8 mouse cellular contexts compared by ENCODE assay signal in genomic region chr13:44907702-44908101, GRCm38 (mm10).
A peak's percentile ranks its signal among the peaks of the same experiment; 100 is the strongest.
DNase-seq lines count a peak whose midpoint lies in the region; ATAC-seq lines count a peak whose summit lies in the region.

No protein-coding gene starts in this region.

- no peaks in the 10 kb centered on the region for H3K9me3 ChIP-seq in forebrain, embryonic 16.5 days (ENCODE audit: control insufficient read depth, low read length)
- no peaks in the 10 kb centered on the region for H3K9me3 ChIP-seq in heart, embryonic 16.5 days (replicated peaks; ENCODE audit: control insufficient read depth, low read length)
- no peaks in the 10 kb centered on the region for H3K9me3 ChIP-seq in lung, embryonic 15.5 days
- H3K9me3 ChIP-seq in stomach, embryonic 14.5 days (ENCODE audit: control insufficient read depth, low read depth, low read length), result no peaks in the 10 kb centered on the region

- H3K4me1 ChIP-seq in forebrain, embryonic 16.5 days (replicated peaks; ENCODE audit: control insufficient read depth, insufficient read depth, low read length), result peaks cover 22% of the 10 kb centered on the region
- peaks cover 37% of the 10 kb centered on the region for H3K4me1 ChIP-seq in heart, embryonic 16.5 days (ENCODE audit: control insufficient read depth, insufficient read depth, low read length)
- peaks cover 38% of the 10 kb centered on the region for H3K4me1 ChIP-seq in lung, embryonic 15.5 days
- H3K4me1 ChIP-seq in stomach, embryonic 14.5 days (ENCODE audit: control insufficient read depth, insufficient read depth, low read length), result peaks cover 21% of the 10 kb centered on the region

- H3K4me3 ChIP-seq in forebrain, embryonic 16.5 days (replicated peaks; ENCODE audit: low read length), result no peak overlapping the region
- no peak overlapping the region for H3K4me3 ChIP-seq in heart, embryonic 16.5 days (ENCODE audit: low read length)
- no peak overlapping the region for H3K4me3 ChIP-seq in lung, embryonic 15.5 days
- H3K4me3 ChIP-seq in stomach, embryonic 14.5 days (ENCODE audit: low read depth, low read length), result no peak overlapping the region

- no peak overlapping the region for H3K9ac ChIP-seq in forebrain, embryonic 16.5 days (replicated peaks; ENCODE audit: low read depth, low read length)
- no peak overlapping the region for H3K9ac ChIP-seq in heart, embryonic 16.5 days (ENCODE audit: low read length)
- no peak overlapping the region for H3K9ac ChIP-seq in lung, embryonic 15.5 days
- H3K9ac ChIP-seq in stomach, embryonic 14.5 days (replicated peaks; ENCODE audit: low read depth, low read length), result no peak overlapping the region

- H3K27me3 ChIP-seq in forebrain, embryonic 16.5 days (replicated peaks; ENCODE audit: control insufficient read depth, insufficient read depth, low read length), result no peaks in the 10 kb centered on the region
- H3K27me3 ChIP-seq in heart, embryonic 16.5 days (ENCODE audit: control insufficient read depth, insufficient read depth, low read length), result no peaks in the 10 kb centered on the region
- H3K27me3 ChIP-seq in lung, embryonic 15.5 days, result no peaks in the 10 kb centered on the region
- H3K27me3 ChIP-seq in stomach, embryonic 14.5 days (ENCODE audit: control insufficient read depth, insufficient read depth, low read length), result no peaks in the 10 kb centered on the region

- H3K27ac ChIP-seq in forebrain, embryonic 16.5 days (ENCODE audit: low read length), result peak overlapping the region; percentile 77
- H3K27ac ChIP-seq in heart, embryonic 16.5 days (ENCODE audit: low read length), result peak overlapping the region; percentile 83
- H3K27ac ChIP-seq in lung, embryonic 15.5 days, result peak overlapping the region; percentile 78
- H3K27ac ChIP-seq in stomach, embryonic 14.5 days (ENCODE audit: low read length), result peak overlapping the region; percentile 89

- peaks cover 4% of the 10 kb centered on the region; the same call in 1 of the 2 replicates for H3K36me3 ChIP-seq in forebrain, embryonic 16.5 days (ENCODE audit: control insufficient read depth, insufficient read depth)
- peaks cover 25% of the 10 kb centered on the region for H3K36me3 ChIP-seq in heart, embryonic 16.5 days (ENCODE audit: control insufficient read depth, insufficient read depth)
- H3K36me3 ChIP-seq in lung, embryonic 15.5 days, result peaks cover 26% of the 10 kb centered on the region
- peaks cover 24% of the 10 kb centered on the region for H3K36me3 ChIP-seq in stomach, embryonic 14.5 days (ENCODE audit: control insufficient read depth, insufficient read depth, low read length)

- 10% methylated on average over 6 of the region's 6 CpGs for WGBS in forebrain, embryonic 16.5 days
- 24% methylated on average over 6 of the region's 6 CpGs for WGBS in heart, embryonic 16.5 days
- WGBS in lung, embryonic 15.5 days, result 7% methylated on average over 6 of the region's 6 CpGs
- 26% methylated on average over 6 of the region's 6 CpGs for WGBS in stomach, embryonic 14.5 days

- no peak overlapping the region for H3K4me2 ChIP-seq in forebrain, embryonic 16.5 days (ENCODE audit: low read length)
- no peak overlapping the region for H3K4me2 ChIP-seq in heart, embryonic 16.5 days (ENCODE audit: low read depth, low read length)
- no peak overlapping the region for H3K4me2 ChIP-seq in lung, embryonic 15.5 days
- H3K4me2 ChIP-seq in stomach, embryonic 14.5 days (replicated peaks; ENCODE audit: low read depth, low read length), result no peak overlapping the region

- DNase-seq in urinary bladder, adult 18-20 months (ENCODE audit: low spot score in 2 of 2), result peak; percentile 31 to 75
- no peak for DNase-seq in urinary bladder, adult 2 months (ENCODE audit: low spot score)
- peak; percentile 85 to 89 for DNase-seq in kidney, postnatal 4 days

- peak; percentile 97 for ATAC-seq in forebrain, embryonic 16.5 days
- peak; percentile 84 for ATAC-seq in heart, embryonic 16.5 days (replicated peaks; ENCODE audit: extremely low read depth, insufficient read depth, low FRiP score)
- peak; percentile 98 for ATAC-seq in lung, embryonic 15.5 days (ENCODE audit: borderline replicate concordance, extremely low read depth, low FRiP score, low TSS enrichment)
- peak; percentile 94 for ATAC-seq in stomach, embryonic 14.5 days (ENCODE audit: insufficient number of reproducible peaks, insufficient read depth, low FRiP score, low read depth)
- no peak for ATAC-seq in megakaryocyte progenitor cell, adult 5-6 weeks (replicated peaks; ENCODE audit: poor library complexity)
